Mouse (Mus musculus): ENCODE measurements at regions not wholly inside any gene's neighbourhood (a gene's known extent, or its start where the extent isn't known, plus 50 kb on each side); places are given as distances from the start of the nearest gene placed in this dataset.

DNA sequence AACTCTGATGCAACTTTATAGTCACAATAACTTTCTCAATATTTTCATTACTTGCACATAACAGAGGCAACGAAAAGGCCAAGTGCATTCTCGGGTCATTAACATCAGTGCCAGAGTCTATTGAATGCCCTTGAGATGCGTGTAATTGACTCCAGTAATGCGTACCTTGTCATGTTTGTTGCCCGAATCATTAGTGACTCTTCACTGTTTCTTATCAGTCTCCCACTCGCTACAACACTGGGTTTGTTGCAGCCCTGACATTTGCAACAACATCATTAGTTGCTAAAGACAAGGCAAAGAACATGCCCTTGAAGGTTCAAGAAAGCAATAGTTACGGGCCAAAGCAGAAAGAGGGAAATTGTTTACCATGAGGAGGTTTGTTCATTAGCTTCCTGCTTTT is 299.8 kb downstream of the Ostf1 start:
- TF ChIP-seq CTCF (IDR thresholded peaks at IDR 0.05; ENCODE audit: low read depth, low read length), result no peak
- TF ChIP-seq POLR2A (IDR thresholded peaks at IDR 0.05; ENCODE audit: extremely low read depth, insufficient read depth, low read length), result no peak
